Mouse (Mus musculus) CH12.LX (cell line): ENCODE measurements around the gene Cspg4. TPM values are rescaled to one million over a fixed set of nuclear protein-coding genes. Genes with fewer than 3 reads are reported as not detected.

ENCODE experiments used
- DNase-seq: peaks from one replicate; pipeline ENCODE4 v3.0.0-alpha.2; 2013; ENCODE audit errors: extremely low read depth
- H3K27ac ChIP-seq: 2 replicates; pipeline ENCODE4 v1.5.1; 2012; ENCODE audit warnings: low read depth, mild to moderate bottlenecking, control low read depth, moderate library complexity; ENCODE audit not compliant: insufficient read depth
- H3K27me3 ChIP-seq: replicated peaks from 2 replicates; pipeline ENCODE3; 2012; ENCODE audit warnings: inconsistent platforms
- H3K36me3 ChIP-seq, 2 experiments: replicated peaks in 1 of 2; 2 replicates each; pipeline versions ENCODE3 to v1.6.1; 2012; ENCODE audit warnings: inconsistent platforms in 1 of 2, low read length in 1 of 2, mild to moderate bottlenecking in 1 of 2, mixed read lengths in 1 of 2, moderate library complexity in 1 of 2; ENCODE audit not compliant: control insufficient read depth in 1 of 2, insufficient read depth in 1 of 2
- H3K4me1 ChIP-seq, 2 experiments: 2 replicates each; pipeline ENCODE4 v1.6.1; 2012; ENCODE audit warnings: inconsistent platforms in 1 of 2, moderate library complexity in 1 of 2; ENCODE audit not compliant: insufficient read depth in 2 of 2, control insufficient read depth in 1 of 2
- H3K4me2 ChIP-seq: 2 replicates; pipeline ENCODE4 v1.6.1; 2012; ENCODE audit warnings: low read depth, mild to moderate bottlenecking, control low read depth; ENCODE audit not compliant: poor library complexity, insufficient read depth, severe bottlenecking
- H3K4me3 ChIP-seq, 3 experiments: fragments of 150-350 bp in 1 of 3; sonication (generic) in 1 of 3; replicated peaks in 1 of 3; 2 replicates each; pipeline versions ENCODE3 to v1.5.1; 2011 to 2012; ENCODE audit warnings: low read depth in 2 of 3, low read length in 2 of 3, mild to moderate bottlenecking in 2 of 3, moderate library complexity in 2 of 3, control low read depth in 1 of 3, improper control_type of control experiment in 1 of 3, inconsistent platforms in 1 of 3, mixed read lengths in 1 of 3; ENCODE audit not compliant: poor library complexity in 1 of 3
- H3K79me2 ChIP-seq: replicated peaks from 2 replicates; pipeline ENCODE4 v1.6.1; 2012; ENCODE audit warnings: mild to moderate bottlenecking, moderate library complexity; ENCODE audit not compliant: control insufficient read depth, poor library complexity, insufficient read depth, severe bottlenecking; ENCODE audit errors: extremely low read depth
- H3K9ac ChIP-seq: 2 replicates; pipeline ENCODE4 v1.6.1; 2012; ENCODE audit warnings: low read depth, mild to moderate bottlenecking, control low read depth, moderate library complexity; ENCODE audit not compliant: insufficient read depth
- H3K9me3 ChIP-seq: replicated peaks from 2 replicates; pipeline ENCODE3; 2012; ENCODE audit warnings: low read length, inconsistent platforms, mixed read lengths
- BHLHE40 ChIP-seq: IDR thresholded peaks from 2 replicates; pipeline ENCODE4 v1.6.1; 2011; ENCODE audit warnings: mild to moderate bottlenecking, low read depth, low read length, improper control_type of control experiment
- CHD1 ChIP-seq: IDR thresholded peaks from 2 replicates; pipeline ENCODE4 v1.6.1; 2012; ENCODE audit warnings: low read depth, low read length, improper control_type of control experiment, inconsistent platforms
- CHD2 ChIP-seq: IDR thresholded peaks from 2 replicates; pipeline ENCODE4 v1.6.1; 2011; ENCODE audit warnings: low read length, improper control_type of control experiment
- CTCF ChIP-seq, 2 experiments: IDR thresholded peaks in 1 of 2; conservative IDR thresholded peaks in 1 of 2; 2 replicates each; pipeline ENCODE4 v1.5.1; 2011 to 2012; ENCODE audit warnings: low read depth in 2 of 2, low read length in 2 of 2, improper control_type of control experiment in 1 of 2, inconsistent platforms in 1 of 2, mild to moderate bottlenecking in 1 of 2, moderate library complexity in 1 of 2
- EP300 ChIP-seq: IDR thresholded peaks from 2 replicates; pipeline ENCODE4 v1.6.1; 2011; ENCODE audit warnings: low read length, improper control_type of control experiment
- ETS1 ChIP-seq: conservative IDR thresholded peaks from 2 replicates; pipeline ENCODE4 v1.6.1; 2012; ENCODE audit warnings: low read depth, mild to moderate bottlenecking, inconsistent platforms, low read length, improper control_type of control experiment, moderate library complexity
- GABPA ChIP-seq: IDR thresholded peaks from 2 replicates; pipeline ENCODE4 v1.6.1; 2012; ENCODE audit warnings: low read depth, low read length, improper control_type of control experiment, inconsistent platforms; ENCODE audit not compliant: insufficient replicate concordance
- IRF4 ChIP-seq: IDR thresholded peaks from 2 replicates; pipeline ENCODE4 v1.6.1; 2014; ENCODE audit warnings: low read depth, mild to moderate bottlenecking, inconsistent platforms, low read length, improper control_type of control experiment
- JUN ChIP-seq: IDR thresholded peaks from 2 replicates; pipeline ENCODE4 v1.6.1; 2011; ENCODE audit warnings: low read depth, mild to moderate bottlenecking, low read length, improper control_type of control experiment, moderate library complexity; ENCODE audit not compliant: insufficient read depth
- JUND ChIP-seq: conservative IDR thresholded peaks from 2 replicates; pipeline ENCODE4 v1.6.1; 2011; ENCODE audit warnings: low read depth, low read length, improper control_type of control experiment
- KAT2A ChIP-seq: IDR thresholded peaks from 2 replicates; pipeline ENCODE4 v1.6.1; 2012; ENCODE audit warnings: low read length, improper control_type of control experiment, inconsistent platforms; ENCODE audit not compliant: insufficient replicate concordance
- MAX ChIP-seq: IDR thresholded peaks from 2 replicates; pipeline ENCODE4 v1.6.1; 2011; ENCODE audit warnings: low read length, improper control_type of control experiment
- MAZ ChIP-seq: IDR thresholded peaks from 2 replicates; pipeline ENCODE4 v1.6.1; 2012; ENCODE audit warnings: low read depth, mild to moderate bottlenecking, inconsistent platforms, low read length, improper control_type of control experiment, moderate library complexity
- MYC ChIP-seq: IDR thresholded peaks from 2 replicates; pipeline ENCODE4 v1.6.1; 2011; ENCODE audit warnings: low read depth, mild to moderate bottlenecking, improper control_type of control experiment, low read length
- POLR2A ChIP-seq: IDR thresholded peaks from 2 replicates; pipeline ENCODE4 v1.6.1; 2011; ENCODE audit warnings: low read depth, mild to moderate bottlenecking, improper control_type of control experiment, low read length
- POLR2AphosphoS2 ChIP-seq: IDR thresholded peaks from 2 replicates; pipeline ENCODE4 v1.6.1; 2011; ENCODE audit warnings: low read depth, low read length, improper control_type of control experiment
- RAD21 ChIP-seq: IDR thresholded peaks from 2 replicates; pipeline ENCODE4 v1.6.1; 2011; ENCODE audit warnings: low read depth, mild to moderate bottlenecking, low read length, improper control_type of control experiment, moderate library complexity
- SIN3A ChIP-seq: IDR thresholded peaks from 2 replicates; pipeline ENCODE4 v1.6.1; 2012; ENCODE audit warnings: low read length, improper control_type of control experiment, inconsistent platforms
- SMC3 ChIP-seq: IDR thresholded peaks from 2 replicates; pipeline ENCODE4 v1.6.1; 2011; ENCODE audit warnings: low read depth, low read length, improper control_type of control experiment
- TBP ChIP-seq: conservative IDR thresholded peaks from 2 replicates; pipeline ENCODE4 v1.6.1; 2011; ENCODE audit warnings: low read depth, low read length, improper control_type of control experiment
- TCF12 ChIP-seq: IDR thresholded peaks from 2 replicates; pipeline ENCODE4 v1.6.1; 2014; ENCODE audit warnings: low read depth, mild to moderate bottlenecking, inconsistent platforms, low read length, improper control_type of control experiment
- UBTF ChIP-seq: IDR thresholded peaks from 2 replicates; pipeline ENCODE4 v1.6.1; 2012; ENCODE audit warnings: low read depth, mild to moderate bottlenecking, inconsistent platforms, low read length, improper control_type of control experiment, moderate library complexity
- USF2 ChIP-seq: conservative IDR thresholded peaks from 2 replicates; pipeline ENCODE4 v1.6.1; 2011; ENCODE audit warnings: low read depth, low read length, improper control_type of control experiment
- ZC3H11A ChIP-seq: IDR thresholded peaks from 2 replicates; pipeline ENCODE4 v1.6.1; 2012; ENCODE audit warnings: low read depth, mild to moderate bottlenecking, inconsistent platforms, low read length, improper control_type of control experiment
- ZKSCAN1 ChIP-seq: IDR thresholded peaks from 2 replicates; pipeline ENCODE4 v1.6.1; 2012; ENCODE audit warnings: low read depth, inconsistent platforms, low read length, improper control_type of control experiment, borderline replicate concordance
- ZMIZ1 ChIP-seq: IDR thresholded peaks from 2 replicates; pipeline ENCODE4 v1.6.1; 2012; ENCODE audit warnings: low read depth, mild to moderate bottlenecking, inconsistent platforms, low read length, improper control_type of control experiment
- dilution Hi-C: fragments of 300-500 bp; cut with MboI; formaldehyde crosslinking; loops from 2 replicates; pipeline ENCODE4 v1.14.3; 2020; ENCODE audit warnings: low sequenced_read_pairs; ENCODE audit not compliant: extremely low pct_unique_long_range_greater_than_20kb, extremely low pct_ligation_motif_present
- in situ Hi-C: fragments of 300-500 bp; cut with MboI; formaldehyde crosslinking; loops from 3 replicates; pipeline ENCODE4 v1.14.3; 2019; ENCODE audit warnings: low sequenced_read_pairs, low pct_ligation_motif_present, low pct_unique_long_range_greater_than_20kb, mixed read lengths
- polyA plus RNA-seq: library from polyadenylated mRNA; unstranded; fragments of >175 nt; gene quantifications from 2 replicates; pipeline ENCODE4 v1.2.1, GENCODE M21; 2012; ENCODE audit warnings: low read depth; ENCODE audit not compliant: insufficient read length
- total RNA-seq, 2 experiments: library from RNA; depleted of rRNA; stranded (reverse); fragments of 300-350 nt in 1 of 2; fragments of >200 nt in 1 of 2; gene quantifications; 2 replicates each; pipeline ENCODE4 v1.2.3; 2012 to 2014

Gene Cspg4
- total and polyA plus RNA-seq, 3 experiments = 0.06 to 0.08 TPM; not detected in 1

DNA sequence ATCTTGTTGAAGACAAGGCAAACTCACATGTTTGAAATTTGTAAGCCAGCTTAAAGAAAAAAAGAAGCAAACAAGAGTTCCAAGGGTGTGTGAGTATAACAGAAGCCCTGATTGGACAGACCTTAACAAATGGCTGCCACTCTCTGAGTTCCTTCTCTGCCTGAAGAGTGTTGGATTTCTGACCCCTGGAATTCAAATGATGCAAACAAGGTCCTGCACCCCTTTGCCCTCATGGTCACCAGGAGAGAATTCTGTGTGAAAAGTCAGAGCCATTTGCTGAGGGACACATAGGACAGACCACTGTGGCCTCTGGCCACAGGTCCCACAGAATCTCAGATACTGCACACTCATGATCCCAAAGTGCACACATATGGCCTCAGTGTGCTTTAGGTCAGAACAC lies 23.0 kb upstream of the Cspg4 start:
- peaks cover 81% of the 10 kb centered on the region for H3K27me3 ChIP-seq
- no peak overlapping the region for H3K4me3 ChIP-seq
- H3K27ac ChIP-seq = no peak overlapping the region
- no peak overlapping the region for H3K9ac ChIP-seq
- no peak for DNase-seq
- dilution Hi-C loops = no loop called here
- H3K9me3 ChIP-seq = no peaks in the 10 kb centered on the region
- H3K36me3 ChIP-seq = no peaks in the 10 kb centered on the region
- TF ChIP-seq ZKSCAN1 (no peak), MAZ (no peak), SMC3 (no peak), ZMIZ1 (no peak), IRF4 (no peak), CHD1 (no peak), JUND (no peak), MAX (no peak), SIN3A (no peak), UBTF (no peak), ETS1 (no peak), BHLHE40 (no peak), POLR2A (no peak), USF2 (no peak), GABPA (no peak), JUN (no peak), KAT2A (no peak)
- peaks cover 3 to 5% of the 10 kb centered on the region in 2 experiments; a peak in 3 of 4 replicates for H3K4me1 ChIP-seq
- H3K79me2 ChIP-seq = no peaks in the 10 kb centered on the region
- no peak overlapping the region for H3K4me2 ChIP-seq
- in situ Hi-C loops = no loop called here

DNA sequence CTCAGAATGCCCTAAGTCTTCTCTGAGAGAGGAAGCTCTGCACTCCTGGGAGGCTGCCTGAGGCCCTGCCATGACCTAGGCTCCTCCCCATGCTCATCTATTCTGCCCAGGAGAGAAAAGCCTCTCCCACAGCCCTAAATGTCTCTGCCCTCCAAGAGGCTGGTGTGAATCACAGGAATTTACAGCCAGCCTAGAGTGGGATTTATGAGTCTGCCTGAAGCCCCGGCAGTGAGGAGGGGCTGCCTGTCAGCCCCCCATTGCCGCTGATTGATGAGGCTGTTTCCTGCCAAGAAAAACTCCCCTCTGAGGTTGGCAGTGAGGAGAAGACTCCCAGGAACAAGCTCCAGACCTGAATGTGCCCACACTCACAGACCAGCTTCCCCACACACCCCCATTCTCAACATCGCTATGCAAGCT lies 22.5 kb upstream of the Cspg4 start:
- Histone ChIP-seq H3K9ac (no peak overlapping the region), H3K36me3 (no peaks in the 10 kb centered on the region), H3K4me1 (peaks cover 3 to 5% of the 10 kb centered on the region in 2 experiments; a peak in 3 of 4 replicates), H3K27me3 (peaks cover 81% of the 10 kb centered on the region), H3K79me2 (no peaks in the 10 kb centered on the region), H3K27ac (no peak overlapping the region), H3K4me2 (no peak overlapping the region), H3K9me3 (no peaks in the 10 kb centered on the region), H3K4me3 (no peak overlapping the region)
- in situ Hi-C loops = no loop called here
- no peak for DNase-seq
- dilution Hi-C loops = no loop called here
- TF ChIP-seq ZMIZ1 (no peak), ZC3H11A (no peak), TBP (no peak), ETS1 (no peak), IRF4 (no peak), CTCF (conservative IDR thresholded peaks at IDR 0.05 in 1 of 2, IDR thresholded peaks at IDR 0.05 in 1 of 2; ENCODE audit: low read depth in 2 of 2, low read length in 2 of 2) (no peak), TCF12 (no peak), BHLHE40 (no peak), POLR2AphosphoS2 (no peak), ZKSCAN1 (no peak), EP300 (no peak), MYC (no peak), MAX (no peak), RAD21 (no peak), CHD2 (no peak), JUN (no peak), SMC3 (no peak)
